Mouse (Mus musculus) stomach, embryonic 16.5 days (tissue): ENCODE measurements around the gene Dab1. TPM values are rescaled to one million over a fixed set of nuclear protein-coding genes. Genes with fewer than 3 reads are reported as not detected.

Experiments
- ATAC-seq: fragments of 200-750 bp; cut with Nextera tagmentation; 2 replicates; pipeline ENCODE4 v1.8.0; 2017; ENCODE audit warnings: moderate number of reproducible peaks, moderate TSS enrichment; ENCODE audit not compliant: insufficient read depth, low FRiP score
- H3K27ac ChIP-seq: fragments of 300-500 bp; sonication (generic); 2 replicates; pipeline ENCODE4 v1.5.1; 2014; ENCODE audit warnings: low read length
- H3K27me3 ChIP-seq: fragments of 300-500 bp; sonication (generic); 2 replicates; pipeline ENCODE4 v1.6.1; 2014; ENCODE audit warnings: low read length, control low read depth, mixed read lengths; ENCODE audit not compliant: control insufficient read depth, insufficient read depth
- H3K36me3 ChIP-seq: fragments of 300-500 bp; sonication (generic); 2 replicates; pipeline ENCODE4 v1.6.1; 2014; ENCODE audit warnings: low read length; ENCODE audit not compliant: control insufficient read depth, insufficient read depth
- H3K4me1 ChIP-seq: fragments of 300-500 bp; sonication (generic); 2 replicates; pipeline ENCODE4 v1.6.1; 2014; ENCODE audit warnings: low read length, control low read depth, mixed read lengths; ENCODE audit not compliant: control insufficient read depth, insufficient read depth
- H3K4me2 ChIP-seq: fragments of 300-500 bp; sonication (generic); 2 replicates; pipeline ENCODE4 v1.6.1; 2014; ENCODE audit warnings: low read depth, low read length, mixed read lengths
- H3K4me3 ChIP-seq: fragments of 300-500 bp; sonication (generic); replicated peaks from 2 replicates; pipeline ENCODE4 v1.5.1; 2014; ENCODE audit warnings: mild to moderate bottlenecking, low read length
- H3K9ac ChIP-seq: fragments of 300-500 bp; sonication (generic); 2 replicates; pipeline ENCODE4 v1.6.1; 2014; ENCODE audit warnings: low read length
- H3K9me3 ChIP-seq: fragments of 300-500 bp; sonication (generic); replicated peaks from 2 replicates; pipeline ENCODE4 v1.6.1; 2016; ENCODE audit warnings: low read length, control low read depth; ENCODE audit not compliant: control insufficient read depth
- WGBS: fragments of 180-500 bp; shearing (Covaris S2); extraction: QIAGEN DNeasy Blood & Tissue Kit; methylation state at CpG from one replicate; pipeline ENCODE4 v1.1.7; 2014; 5-methylcytosine and 5-hydroxymethylcytosine counted together
- polyA plus RNA-seq: library from polyadenylated mRNA; unstranded; fragments of >200 nt; fragmentation: Nextera tagmentation; extraction: Ambion mirVana; gene quantifications from 2 replicates; pipeline ENCODE4 v1.2.1, GENCODE M21; 2015

Gene Dab1
- polyA plus RNA-seq, 1 experiment from 2014 or later: 10.0 TPM

DNA sequence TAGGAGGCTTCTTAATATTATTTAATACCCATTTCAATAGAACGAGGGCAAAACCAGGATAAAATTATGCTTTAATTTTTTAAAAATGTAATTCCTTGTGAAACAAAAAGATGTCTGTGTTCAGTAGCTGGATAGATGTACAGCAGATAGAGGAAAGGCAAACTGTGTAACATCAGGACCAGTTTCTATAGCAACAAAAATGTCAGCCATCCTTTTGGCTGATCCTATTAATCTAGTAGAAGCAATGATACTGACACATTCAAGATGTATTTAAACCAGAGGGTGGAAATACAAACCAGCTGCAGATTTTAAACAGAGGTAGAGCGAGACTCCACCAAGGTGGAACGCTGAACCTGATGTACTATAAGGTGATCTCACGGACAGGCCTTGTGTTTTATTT is 393.0 kb downstream of the Dab1 start:
- ATAC-seq: no peak
- Histone ChIP-seq H3K27ac (no peak overlapping the region), H3K27me3 (no peaks in the 10 kb centered on the region), H3K9me3 (no peaks in the 10 kb centered on the region), H3K9ac (no peak overlapping the region), H3K36me3 (no peaks in the 10 kb centered on the region), H3K4me1 (no peaks in the 10 kb centered on the region), H3K4me2 (no peak overlapping the region), H3K4me3 (no peak overlapping the region)
- 48% methylated on average over 4 of the region's 4 CpGs for WGBS

- Histone ChIP-seq H3K4me1 (0 out of 2 replicates have a peak, but pooled peaks cover 3% of the 10 kb centered on the region), H3K36me3 (no peaks in the 10 kb centered on the region), H3K27me3 (no peaks in the 10 kb centered on the region), H3K4me2 (no peak overlapping the region), H3K9me3 (no peaks in the 10 kb centered on the region), H3K27ac (no peak overlapping the region), H3K4me3 (no peak overlapping the region), H3K9ac (no peak overlapping the region)
- ATAC-seq: 0 out of 2 replicates have a peak, but pooled peaks have one; percentile 17
- WGBS: 52% methylated on average over 2 of the region's 2 CpGs
These were observed 406.0 kb downstream of the Dab1 start for GRCm38 (mm10) chr4:104025117-104025694.

GRCm38 (mm10) chr4:104026834-104027233 is 407.7 kb downstream of the Dab1 start:
- no peak overlapping the region for H3K4me3 ChIP-seq
- 0 out of 2 replicates have a peak, but pooled peaks cover 3% of the 10 kb centered on the region for H3K4me1 ChIP-seq
- H3K27me3 ChIP-seq: no peaks in the 10 kb centered on the region
- H3K4me2 ChIP-seq: no peak overlapping the region
- no peak overlapping the region for H3K9ac ChIP-seq
- no peaks in the 10 kb centered on the region for H3K9me3 ChIP-seq
- 36% methylated on average over 2 of the region's 2 CpGs for WGBS
- no peak overlapping the region for H3K27ac ChIP-seq
- ATAC-seq: no peak
- no peaks in the 10 kb centered on the region for H3K36me3 ChIP-seq

- no peak overlapping the region for H3K4me3 ChIP-seq
- no peaks in the 10 kb centered on the region for H3K36me3 ChIP-seq
- H3K4me1 ChIP-seq: 0 out of 2 replicates have a peak, but pooled peaks cover 3% of the 10 kb centered on the region
- ATAC-seq: peak; percentile 53; the same call in 1 of the 2 replicates
- no peak overlapping the region for H3K27ac ChIP-seq
- H3K27me3 ChIP-seq: no peaks in the 10 kb centered on the region
- no peak overlapping the region for H3K4me2 ChIP-seq
- no peaks in the 10 kb centered on the region for H3K9me3 ChIP-seq
- 58% methylated on average over 1 of the region's 1 CpGs for WGBS
- no peak overlapping the region for H3K9ac ChIP-seq
These were observed 408.1 kb downstream of the Dab1 start for GRCm38 (mm10) chr4:104027239-104027638.

- H3K36me3 ChIP-seq: no peaks in the 10 kb centered on the region
- no peak overlapping the region for H3K9ac ChIP-seq
- no peaks in the 10 kb centered on the region for H3K9me3 ChIP-seq
- no peaks in the 10 kb centered on the region for H3K4me1 ChIP-seq
- H3K27ac ChIP-seq: no peak overlapping the region
- H3K27me3 ChIP-seq: no peaks in the 10 kb centered on the region
- no peak for ATAC-seq
- H3K4me2 ChIP-seq: no peak overlapping the region
- no peak overlapping the region for H3K4me3 ChIP-seq
These were observed 416.9 kb downstream of the Dab1 start for GRCm38 (mm10) chr4:104036091-104036490.

DNA sequence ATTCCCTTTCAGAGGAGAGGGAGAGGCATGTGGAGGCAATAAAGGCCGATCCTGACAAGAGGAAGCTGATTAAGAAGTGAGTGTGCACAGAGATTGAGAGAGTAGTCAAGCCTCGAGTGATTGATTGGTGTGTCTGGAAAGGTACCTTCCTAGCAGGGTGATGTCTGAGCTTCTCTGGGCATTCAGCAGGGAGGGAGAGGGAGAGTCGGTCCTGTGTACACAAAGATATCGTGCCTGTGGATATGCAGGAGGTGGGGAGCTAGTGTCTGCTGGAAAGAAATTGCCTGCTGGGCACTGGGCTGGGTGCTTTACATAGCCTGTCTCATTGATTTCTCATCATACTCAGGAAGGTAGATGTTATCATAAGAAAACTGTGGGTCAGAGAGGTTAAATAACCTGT is 420.4 kb downstream of the Dab1 start:
- Histone ChIP-seq H3K36me3 (no peaks in the 10 kb centered on the region), H3K9ac (no peak overlapping the region), H3K9me3 (no peaks in the 10 kb centered on the region), H3K4me1 (no peaks in the 10 kb centered on the region), H3K27me3 (no peaks in the 10 kb centered on the region), H3K27ac (no peak overlapping the region), H3K4me2 (no peak overlapping the region), H3K4me3 (no peak overlapping the region)
- ATAC-seq: no peak
- 21% methylated on average over 4 of the region's 4 CpGs for WGBS

GRCm38 (mm10) chr4:104043441-104043840 is 424.3 kb downstream of the Dab1 start:
- H3K4me3 ChIP-seq: no peak overlapping the region
- H3K27ac ChIP-seq: no peak overlapping the region
- peaks cover 5% of the 10 kb centered on the region; the same call in 1 of the 2 replicates for H3K4me1 ChIP-seq
- no peaks in the 10 kb centered on the region for H3K36me3 ChIP-seq
- WGBS: 54% methylated on average over 2 of the region's 2 CpGs
- no peak overlapping the region for H3K4me2 ChIP-seq
- H3K9ac ChIP-seq: no peak overlapping the region
- no peaks in the 10 kb centered on the region for H3K9me3 ChIP-seq
- ATAC-seq: no peak
- H3K27me3 ChIP-seq: no peaks in the 10 kb centered on the region

DNA sequence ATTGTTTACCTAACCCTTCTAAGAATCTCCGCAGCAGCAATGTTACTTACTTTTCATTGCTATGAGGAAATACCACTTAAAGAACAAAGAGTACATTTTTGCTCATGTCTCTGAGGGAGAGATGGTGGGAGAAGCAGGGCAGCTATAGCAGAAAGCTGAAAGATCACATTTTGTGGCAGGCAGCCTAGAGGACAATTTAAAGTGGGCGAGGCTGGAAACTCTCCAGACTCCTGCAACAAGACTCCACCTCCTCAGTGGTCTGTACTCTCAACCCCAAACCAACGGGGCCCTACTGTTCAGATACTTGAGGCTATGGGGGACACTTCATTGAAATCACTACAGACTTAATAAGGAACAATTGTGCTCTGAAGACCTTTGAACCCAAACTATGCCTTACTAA is 425.5 kb downstream of the Dab1 start:
- Histone ChIP-seq H3K27me3 (no peaks in the 10 kb centered on the region), H3K27ac (no peak overlapping the region), H3K4me3 (no peak overlapping the region), H3K36me3 (no peaks in the 10 kb centered on the region), H3K9me3 (no peaks in the 10 kb centered on the region), H3K4me1 (peaks cover 5% of the 10 kb centered on the region; the same call in 1 of the 2 replicates), H3K9ac (no peak overlapping the region), H3K4me2 (no peak overlapping the region)
- no peak for ATAC-seq
- WGBS: 14% methylated on average over 3 of the region's 3 CpGs

DNA sequence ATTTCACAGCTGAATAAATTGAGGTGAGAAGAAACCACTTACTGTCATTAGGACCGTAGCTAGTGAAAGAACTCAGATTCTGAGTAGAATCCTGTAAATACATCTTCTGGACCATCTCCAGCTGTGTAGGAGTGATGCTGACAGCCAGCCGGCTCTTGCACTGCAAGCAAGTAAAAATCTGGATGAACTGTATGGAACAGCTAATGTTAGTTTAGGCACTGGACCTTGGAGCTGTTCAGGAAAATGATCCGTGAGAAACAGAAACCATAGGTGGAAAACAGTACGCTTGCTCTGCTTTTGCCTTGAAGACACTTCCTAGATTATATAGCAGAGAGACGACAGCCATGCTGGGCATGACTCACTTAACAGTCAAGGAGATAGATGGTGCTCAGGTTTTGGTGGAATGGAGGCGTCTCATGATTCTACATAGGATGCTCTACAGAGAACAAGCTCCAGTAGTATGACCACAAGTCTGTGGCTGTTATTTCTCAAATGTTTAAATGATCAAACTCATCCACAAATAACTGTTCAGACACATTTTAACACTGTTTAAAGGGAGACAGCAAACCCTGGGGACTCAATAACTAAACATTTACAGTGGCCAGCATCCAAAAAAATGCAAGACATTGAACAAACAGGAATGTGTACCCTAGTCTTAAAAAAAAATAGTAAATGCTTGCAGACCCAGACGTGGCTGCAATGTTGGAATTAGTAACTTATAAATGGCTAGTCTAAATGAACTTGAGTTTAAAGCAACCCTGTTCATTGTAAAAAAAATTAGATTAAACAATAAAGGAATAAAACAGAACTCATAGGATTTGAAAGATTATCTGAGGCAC is 429.0 kb downstream of the Dab1 start:
- Histone ChIP-seq H3K4me1 (peaks cover 5% of the 10 kb centered on the region; the same call in 1 of the 2 replicates), H3K4me3 (no peak overlapping the region), H3K27ac (peak overlapping the region; percentile 42; the same call in 1 of the 2 replicates), H3K4me2 (no peak overlapping the region; the same call in 1 of the 2 replicates), H3K27me3 (no peaks in the 10 kb centered on the region), H3K36me3 (no peaks in the 10 kb centered on the region), H3K9me3 (no peaks in the 10 kb centered on the region), H3K9ac (no peak overlapping the region)
- no peak for ATAC-seq
- WGBS: 33% methylated on average over 7 of the region's 7 CpGs
